Mouse (Mus musculus): ENCODE measurements around the gene Ccdc137.

DNA sequence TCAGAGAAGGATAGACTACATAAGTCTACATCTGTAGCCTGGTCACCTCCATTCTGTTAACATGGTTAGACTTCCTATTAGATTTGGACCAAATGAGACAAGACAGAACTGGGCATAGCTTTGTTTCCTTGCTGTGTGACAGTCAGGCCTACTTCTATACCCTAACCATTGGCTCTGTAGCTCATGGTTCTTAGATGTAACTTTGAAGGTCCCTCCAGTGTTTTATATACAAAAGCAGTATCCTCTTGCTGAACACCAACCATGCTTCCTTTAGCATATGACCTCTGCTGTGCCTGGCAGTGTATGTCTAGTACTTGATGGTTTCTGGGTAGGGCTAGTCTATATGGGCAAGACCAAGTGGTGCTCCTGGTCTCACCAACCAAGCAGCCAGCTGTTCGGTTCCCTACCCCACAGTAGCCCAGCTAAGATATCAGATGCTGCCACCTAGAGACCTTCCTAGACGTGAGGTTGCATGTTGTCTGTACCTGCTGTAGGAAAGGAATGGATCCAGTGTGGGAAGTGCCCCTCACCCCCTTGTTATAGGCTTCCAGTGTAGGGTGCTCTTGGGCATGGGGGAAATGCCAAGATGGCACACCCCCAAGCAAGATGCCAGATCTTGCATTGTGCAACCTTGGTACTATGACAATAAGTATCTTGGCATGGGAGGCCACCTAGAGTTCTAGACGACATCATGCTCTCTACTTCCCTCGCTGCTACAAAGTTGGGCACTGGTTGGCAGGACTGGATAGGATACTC lies 32.6 kb downstream of the Ccdc137 start:
- TF ChIP-seq CTCF (conservative IDR thresholded peaks at IDR 0.05; ENCODE audit: insufficient read depth, insufficient read length, low read depth, low read length) (no peak), POLR2A (IDR thresholded peaks at IDR 0.05; ENCODE audit: low read depth, low read length) (no peak)
